Mouse (Mus musculus): Measurements from ENCODE around the gene Lin7c.

- TF ChIP-seq POLR2A (IDR thresholded peaks at IDR 0.05; ENCODE audit: low read depth, low read length): no peak
- no peak for TF ChIP-seq CTCF (IDR thresholded peaks at IDR 0.05; ENCODE audit: extremely low read depth, insufficient read depth, insufficient read length, insufficient replicate concordance)
These were observed 39.7 kb downstream of the Lin7c start for GRCm38 (mm10) chr2:109930366-109930765.
